Comparison of ENCODE assay signal across 9 mouse cellular contexts in genomic region chr19:8841012-8841411, GRCm38 (mm10). TPM values are rescaled to one million over a fixed set of nuclear protein-coding genes. Genes with fewer than 3 reads are reported as not detected.
DNase-seq lines count a peak whose midpoint lies in the region; ATAC-seq and TF ChIP-seq lines count a peak whose summit lies in the region.
"Had no signal": no experiment of that assay in that cellular context is flagged by ENCODE, and none has a peak within 500 bp of the region (broad histone marks: within the 10 kb centered on the region; RNA-seq: fewer than 3 reads in every experiment).

No protein-coding gene starts in this region.

- no peak overlapping the region for H3K27ac ChIP-seq in lung, embryonic 15.5 days
- no peak overlapping the region for H3K27ac ChIP-seq in forebrain, embryonic 11.5 days (ENCODE audit: low read depth, low read length)
- H3K27ac ChIP-seq in intestine, postnatal 0 days (ENCODE audit: low read depth, low read length), result no peak overlapping the region
- H3K27ac ChIP-seq in neural tube, embryonic 15.5 days (replicated peaks), result no peak overlapping the region

- H3K27me3 ChIP-seq in lung, embryonic 15.5 days, result no peaks in the 10 kb centered on the region
- no peaks in the 10 kb centered on the region for H3K27me3 ChIP-seq in forebrain, embryonic 11.5 days (ENCODE audit: control insufficient read depth, insufficient read depth, low read length)
- no peaks in the 10 kb centered on the region for H3K27me3 ChIP-seq in intestine, postnatal 0 days (replicated peaks; ENCODE audit: control insufficient read depth, insufficient read depth, low read length)
- H3K27me3 ChIP-seq in neural tube, embryonic 15.5 days (replicated peaks), result no peaks in the 10 kb centered on the region

- no peak for DNase-seq in lung, adult 18-20 months
- no peak for DNase-seq in forebrain, embryonic 11.5 days (ENCODE audit: low spot score)
- DNase-seq in layer of hippocampus, postnatal 36 days, result no peak
- DNase-seq in Muller cell, postnatal 12 days (ENCODE audit: inconsistent ontology term), result no peak
- DNase-seq in frontal cortex, postnatal 14 days (ENCODE audit: low spot score in 2 of 2), result no peak

- H3K9ac ChIP-seq in lung, embryonic 15.5 days, result peak overlapping the region; percentile 48
- no peak overlapping the region for H3K9ac ChIP-seq in forebrain, embryonic 11.5 days (ENCODE audit: low read length)
- H3K9ac ChIP-seq in intestine, postnatal 0 days (ENCODE audit: low read depth, low read length), result peak overlapping the region; percentile 60
- H3K9ac ChIP-seq in neural tube, embryonic 15.5 days (replicated peaks), result peak overlapping the region; percentile 75

- H3K4me3 ChIP-seq in lung, embryonic 15.5 days, result peak overlapping the region; percentile 53
- H3K4me3 ChIP-seq in forebrain, embryonic 11.5 days (ENCODE audit: low read depth, low read length), result no peak overlapping the region
- H3K4me3 ChIP-seq in intestine, postnatal 0 days (ENCODE audit: low read depth, low read length), result peak overlapping the region; percentile 41; the same call in 1 of the 2 replicates
- H3K4me3 ChIP-seq in neural tube, embryonic 15.5 days (replicated peaks), result peak overlapping the region; percentile 54

- 89% methylated on average over 7 of the region's 7 CpGs for WGBS in lung, embryonic 15.5 days
- 94% methylated on average over 7 of the region's 7 CpGs for WGBS in forebrain, embryonic 11.5 days
- 94% methylated on average over 7 of the region's 7 CpGs for WGBS in intestine, postnatal 0 days
- 91% methylated on average over 7 of the region's 7 CpGs for WGBS in neural tube, embryonic 15.5 days

- no peaks in the 10 kb centered on the region for H3K9me3 ChIP-seq in lung, embryonic 15.5 days
- no peaks in the 10 kb centered on the region for H3K9me3 ChIP-seq in forebrain, embryonic 11.5 days (ENCODE audit: control insufficient read depth, low read length)
- H3K9me3 ChIP-seq in intestine, postnatal 0 days (ENCODE audit: control insufficient read depth), result no peaks in the 10 kb centered on the region
- no peaks in the 10 kb centered on the region for H3K9me3 ChIP-seq in neural tube, embryonic 15.5 days (replicated peaks)

- peaks cover 9% of the 10 kb centered on the region for H3K36me3 ChIP-seq in lung, embryonic 15.5 days
- peaks cover 3% of the 10 kb centered on the region; the same call in 1 of the 2 replicates for H3K36me3 ChIP-seq in forebrain, embryonic 11.5 days (ENCODE audit: control insufficient read depth, insufficient read depth, low read length)
- H3K36me3 ChIP-seq in intestine, postnatal 0 days (ENCODE audit: control insufficient read depth, insufficient read depth), result peaks cover 4% of the 10 kb centered on the region
- H3K36me3 ChIP-seq in neural tube, embryonic 15.5 days, result peaks cover 17% of the 10 kb centered on the region

- TF ChIP-seq CTCF in intestine, postnatal 0 days (IDR thresholded peaks at IDR 0.05; ENCODE audit: low read depth), result no peak

- peak overlapping the region; percentile 81 for H3K4me2 ChIP-seq in lung, embryonic 15.5 days
- peak overlapping the region; percentile 91; the same call in 1 of the 2 replicates for H3K4me2 ChIP-seq in forebrain, embryonic 11.5 days (ENCODE audit: low read depth, low read length, severe bottlenecking)
- H3K4me2 ChIP-seq in intestine, postnatal 0 days (replicated peaks; ENCODE audit: low read depth), result peak overlapping the region; percentile 66
- H3K4me2 ChIP-seq in neural tube, embryonic 15.5 days, result peak overlapping the region; percentile 83

- H3K4me1 ChIP-seq in lung, embryonic 15.5 days, result peaks cover 23% of the 10 kb centered on the region
- H3K4me1 ChIP-seq in forebrain, embryonic 11.5 days (replicated peaks; ENCODE audit: control insufficient read depth, insufficient read depth, low read length), result peaks cover 16% of the 10 kb centered on the region
- no peaks in the 10 kb centered on the region for H3K4me1 ChIP-seq in intestine, postnatal 0 days (replicated peaks; ENCODE audit: control insufficient read depth, insufficient read depth, low read length)
- H3K4me1 ChIP-seq in neural tube, embryonic 15.5 days, result peaks cover 54% of the 10 kb centered on the region

- no peak for ATAC-seq in lung, embryonic 15.5 days (ENCODE audit: borderline replicate concordance, extremely low read depth, low FRiP score, low TSS enrichment)
- ATAC-seq in forebrain, embryonic 11.5 days (replicated peaks; ENCODE audit: low FRiP score), result no peak
- ATAC-seq in intestine, postnatal 0 days, result no peak
- no peak for ATAC-seq in neural tube, embryonic 15.5 days (ENCODE audit: low FRiP score)

RNA-seq across cellular contexts. Expression of gene Gng3, which starts 2.0 kb away (rescaled TPM):
- 1.6 and 2.5 TPM in 2 replicates for polyA plus RNA-seq in lung, embryonic 15.5 days (2015; fragmentation: Nextera tagmentation; extraction: Ambion mirVana)
- polyA plus RNA-seq in forebrain, embryonic 11.5 days (2014; fragmentation: Nextera tagmentation; extraction: Ambion mirVana), result 83.4 and 92.6 TPM in 2 replicates
- 9.4 and 10.9 TPM in 2 replicates for polyA plus RNA-seq in intestine, postnatal 0 days (2015; fragmentation: Nextera tagmentation; extraction: Ambion mirVana)
- 414 and 512 TPM in 2 replicates for polyA plus RNA-seq in neural tube, embryonic 15.5 days (2015; fragmentation: Nextera tagmentation; extraction: Ambion mirVana)
- total RNA-seq in layer of hippocampus, postnatal 36 days (2021), result 100 to 1,000 TPM; 161 to 172 TPM

RNA-seq across cellular contexts. Expression of gene Bscl2, which starts 3.7 kb away (rescaled TPM):
- 48.3 and 52.3 TPM in 2 replicates for polyA plus RNA-seq in lung, embryonic 15.5 days (2015; fragmentation: Nextera tagmentation; extraction: Ambion mirVana)
- 55.0 and 56.3 TPM in 2 replicates for polyA plus RNA-seq in forebrain, embryonic 11.5 days (2014; fragmentation: Nextera tagmentation; extraction: Ambion mirVana)
- 43.2 and 47.2 TPM in 2 replicates for polyA plus RNA-seq in intestine, postnatal 0 days (2015; fragmentation: Nextera tagmentation; extraction: Ambion mirVana)
- polyA plus RNA-seq in neural tube, embryonic 15.5 days (2015; fragmentation: Nextera tagmentation; extraction: Ambion mirVana), result 107 and 110 TPM in 2 replicates
- total RNA-seq in layer of hippocampus, postnatal 36 days (2021), result 100 to 1,000 TPM in 1 of 2 experiments, 10 to 100 TPM in 1; 99.0 to 112 TPM

RNA-seq across cellular contexts. Expression of gene Lrrn4cl, which starts 9.6 kb away (rescaled TPM):
- 1.1 TPM in 2 replicates for polyA plus RNA-seq in lung, embryonic 15.5 days (2015; fragmentation: Nextera tagmentation; extraction: Ambion mirVana)
- polyA plus RNA-seq in forebrain, embryonic 11.5 days (2014; fragmentation: Nextera tagmentation; extraction: Ambion mirVana), result 0.13 and 0.35 TPM in 2 replicates
- polyA plus RNA-seq in intestine, postnatal 0 days (2015; fragmentation: Nextera tagmentation; extraction: Ambion mirVana), result 2.2 TPM in 2 replicates
- polyA plus RNA-seq in neural tube, embryonic 15.5 days (2015; fragmentation: Nextera tagmentation; extraction: Ambion mirVana), result 1.1 and 1.4 TPM in 2 replicates
- total RNA-seq in layer of hippocampus, postnatal 36 days (2021), result under 1 TPM; 0.55 to 0.61 TPM

RNA-seq across cellular contexts. Expression of gene AC129217.1, which starts 11.4 kb away (rescaled TPM):
- polyA plus RNA-seq in lung, embryonic 15.5 days (2015; fragmentation: Nextera tagmentation; extraction: Ambion mirVana), result not detected in 2 replicates
- not detected in 2 replicates for polyA plus RNA-seq in forebrain, embryonic 11.5 days (2014; fragmentation: Nextera tagmentation; extraction: Ambion mirVana)
- polyA plus RNA-seq in intestine, postnatal 0 days (2015; fragmentation: Nextera tagmentation; extraction: Ambion mirVana), result not detected in 2 replicates
- not detected in 2 replicates for polyA plus RNA-seq in neural tube, embryonic 15.5 days (2015; fragmentation: Nextera tagmentation; extraction: Ambion mirVana)
- not detected for total RNA-seq in layer of hippocampus, postnatal 36 days (2021)
- total RNA-seq: adrenal gland, postnatal 14 days had no signal

RNA-seq across cellular contexts. Expression of gene Hnrnpul2, which starts 21.2 kb away (rescaled TPM):
- 5.7 and 5.8 TPM in 2 replicates for polyA plus RNA-seq in lung, embryonic 15.5 days (2015; fragmentation: Nextera tagmentation; extraction: Ambion mirVana)
- polyA plus RNA-seq in forebrain, embryonic 11.5 days (2014; fragmentation: Nextera tagmentation; extraction: Ambion mirVana), result 6.7 and 7.8 TPM in 2 replicates
- polyA plus RNA-seq in intestine, postnatal 0 days (2015; fragmentation: Nextera tagmentation; extraction: Ambion mirVana), result 5.4 and 6.0 TPM in 2 replicates
- polyA plus RNA-seq in neural tube, embryonic 15.5 days (2015; fragmentation: Nextera tagmentation; extraction: Ambion mirVana), result 5.1 and 5.9 TPM in 2 replicates
- 100 to 1,000 TPM; 123 to 126 TPM for total RNA-seq in layer of hippocampus, postnatal 36 days (2021)
